Mouse (Mus musculus): Measurements from ENCODE around the gene Stub1.

Stub1 gene

GRCm38 (mm10) chr17:25833291-25833663 is at the start of gene Stub1:
Gene Stub1, minus strand, starts transcription at chr17:25833404.
- DNase-seq, result peak; percentile 99

GRCm38 (mm10) chr17:25882306-25882705 is 49.1 kb upstream of the Stub1 start:
- peak; percentile 18 for DNase-seq

GRCm38 (mm10) chr17:25881691-25882090 is 48.5 kb upstream of the Stub1 start:
- peak; percentile 27 for DNase-seq

- DNase-seq, result peak; percentile 53
These were observed 47.9 kb upstream of the Stub1 start for GRCm38 (mm10) chr17:25880913-25881641.

- peak; percentile 31 for DNase-seq
These were observed 47.1 kb upstream of the Stub1 start, which contains the start of gene Wfikkn1 for GRCm38 (mm10) chr17:25880196-25880910. Gene Wfikkn1, minus strand, starts transcription at chr17:25880858.

GRCm38 (mm10) chr17:25879750-25880149 is 46.5 kb upstream of the Stub1 start:
- DNase-seq, result peak; percentile 24

GRCm38 (mm10) chr17:25879261-25879660 is 46.1 kb upstream of the Stub1 start:
- peak; percentile 91 for DNase-seq

- peak; percentile 20 for DNase-seq
These were observed 45.5 kb upstream of the Stub1 start for GRCm38 (mm10) chr17:25878611-25879180.

GRCm38 (mm10) chr17:25877741-25878610 is 44.8 kb upstream of the Stub1 start:
- peak; percentile 28 for DNase-seq

- peak; percentile 17 for DNase-seq
These were observed 43.8 kb upstream of the Stub1 start for GRCm38 (mm10) chr17:25877025-25877424.

- peak; percentile 90 for DNase-seq
These were observed 43.2 kb upstream of the Stub1 start for GRCm38 (mm10) chr17:25876347-25876915.

- DNase-seq, result peak; percentile 92
These were observed 42.2 kb upstream of the Stub1 start for GRCm38 (mm10) chr17:25875171-25876136.

GRCm38 (mm10) chr17:25874721-25875170 is 41.5 kb upstream of the Stub1 start, which contains the start of gene Mettl26:
Gene Mettl26, plus strand, starts transcription at chr17:25875074.
- peak; percentile 94 for DNase-seq

GRCm38 (mm10) chr17:25874148-25874720 is 41.0 kb upstream of the Stub1 start:
- DNase-seq, result peak; percentile 81

- DNase-seq, result no peak
These were observed 40.4 kb upstream of the Stub1 start for GRCm38 (mm10) chr17:25873405-25874147.

GRCm38 (mm10) chr17:25872676-25873075 is 39.5 kb upstream of the Stub1 start:
- peak; percentile 86 for DNase-seq

GRCm38 (mm10) chr17:25871566-25871965 is 38.4 kb upstream of the Stub1 start:
- DNase-seq, result peak; percentile 69

- DNase-seq, result no peak
These were observed 36.8 kb upstream of the Stub1 start for GRCm38 (mm10) chr17:25869954-25870353.

- peak; percentile 21 for DNase-seq
These were observed 36.3 kb upstream of the Stub1 start for GRCm38 (mm10) chr17:25869498-25869897.

Measured in kidney, adult 9 months (tissue).